Mouse (Mus musculus) heart, adult 11 months (tissue): ENCODE data around the gene Polr2g.

ENCODE experiments used
- DNase-seq: peaks from one replicate; pipeline ENCODE4 v3.0.0; 2022

The Polr2g gene

DNA sequence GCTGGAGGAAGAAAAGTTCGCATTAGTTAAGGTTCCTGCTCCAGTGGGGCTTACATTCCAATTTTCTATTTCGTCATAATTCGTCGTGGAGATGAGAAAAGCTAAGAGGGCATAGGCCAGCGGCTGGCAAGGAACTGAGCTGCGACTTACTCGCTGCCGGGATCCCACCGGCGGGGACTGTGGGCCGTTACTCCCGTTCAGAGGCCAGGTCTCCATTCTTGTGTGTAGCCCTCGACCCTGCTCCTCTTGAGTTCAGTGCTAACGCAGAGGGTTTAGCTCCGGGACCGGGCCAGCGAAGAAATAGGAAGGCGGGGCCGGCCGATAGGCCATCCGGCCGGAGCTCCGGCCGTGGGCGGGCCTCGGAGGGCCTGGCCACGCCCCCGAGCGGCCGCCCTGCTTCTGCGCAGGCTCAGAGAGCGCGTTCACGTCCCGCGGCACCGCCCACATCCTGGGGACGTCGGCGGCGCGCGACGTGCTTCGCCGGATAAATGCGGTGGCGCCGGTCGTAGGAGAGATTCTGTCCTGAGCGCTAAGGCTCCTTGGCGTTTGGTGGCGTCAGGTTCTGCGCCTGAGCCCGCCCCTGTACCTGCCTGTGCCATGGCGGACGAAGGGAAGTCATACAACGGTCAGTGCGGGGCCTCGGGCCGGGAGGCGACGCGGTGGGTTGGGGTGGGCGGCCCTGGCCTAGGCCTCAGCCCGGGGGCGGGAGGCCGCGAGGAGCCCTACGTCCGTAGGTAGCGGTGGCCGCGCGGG lies 41.6 kb downstream of the Polr2g start, which contains the start of gene Nxf1:
Gene Nxf1 (plus strand): TSS at position 439 of the 753 bp plus-strand sequence.
- DNase-seq, result peak; percentile 99

- peak; percentile 83 for DNase-seq
Measured at GRCm38 (mm10) chr19:8755652-8756051, 42.7 kb downstream of the Polr2g start.

DNA sequence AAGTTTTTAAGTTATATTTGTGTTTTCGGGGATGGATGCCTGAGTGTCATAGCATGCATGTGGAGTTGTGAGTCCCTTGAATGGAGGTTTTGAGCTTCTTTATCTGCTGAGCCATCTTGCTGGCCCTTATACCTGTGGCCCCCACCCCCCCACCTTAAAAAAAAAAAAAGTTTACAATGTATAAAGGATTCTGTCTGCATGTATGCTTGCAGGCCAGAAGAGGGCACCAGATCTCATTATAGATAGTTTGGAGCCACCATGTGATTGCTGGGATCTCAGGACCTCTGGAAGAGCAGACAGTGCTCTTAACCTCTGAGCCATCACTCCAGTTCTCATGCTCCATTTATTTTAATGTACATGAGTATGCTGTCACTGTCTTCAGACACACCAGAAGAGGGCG lies 51.0 kb downstream of the Polr2g start:
- DNase-seq, result peak; percentile 79

- DNase-seq, result no peak
Measured at GRCm38 (mm10) chr19:8745382-8745781, 53.0 kb downstream of the Polr2g start.
